Mouse (Mus musculus): ENCODE measurements at regions not wholly inside any gene's neighbourhood (a gene's known extent, or its start where the extent isn't known, plus 50 kb on each side); places are given as distances from the start of the nearest gene placed in this dataset.

- ATAC-seq (ENCODE audit: low FRiP score): no peak
- no peak overlapping the region for H3K27ac ChIP-seq
- 82% methylated on average over 4 of the region's 4 CpGs for WGBS
Observed at GRCm38 (mm10) chr4:64755986-64756385, 368.0 kb upstream of the Pappa start.

GRCm38 (mm10) chr4:64768610-64769009 lies 355.4 kb upstream of the Pappa start:
- Histone ChIP-seq H3K4me2 (no peak overlapping the region), H3K9me3 (no peaks in the 10 kb centered on the region), H3K4me1 (replicated peaks) (no peaks in the 10 kb centered on the region), H3K27me3 (no peaks in the 10 kb centered on the region), H3K4me3 (no peak overlapping the region), H3K36me3 (no peaks in the 10 kb centered on the region), H3K27ac (no peak overlapping the region), H3K9ac (no peak overlapping the region)
- 74% methylated on average over 1 of the region's 1 CpGs for WGBS
- no peak for ATAC-seq (ENCODE audit: low FRiP score)

More at GRCm38 (mm10) chr4:64755986-64756385, 368.0 kb upstream of the Pappa start:
- H3K9ac ChIP-seq: no peak overlapping the region
- H3K36me3 ChIP-seq: no peaks in the 10 kb centered on the region
- H3K9me3 ChIP-seq: no peaks in the 10 kb centered on the region
- no peak overlapping the region for H3K4me3 ChIP-seq
- no peaks in the 10 kb centered on the region for H3K4me1 ChIP-seq (replicated peaks)
- H3K27me3 ChIP-seq: no peaks in the 10 kb centered on the region
- no peak overlapping the region for H3K4me2 ChIP-seq

GRCm38 (mm10) chr4:64803886-64804285 lies 320.1 kb upstream of the Pappa start:
- Histone ChIP-seq H3K9ac (no peak overlapping the region), H3K9me3 (no peaks in the 10 kb centered on the region), H3K4me1 (replicated peaks) (no peaks in the 10 kb centered on the region), H3K36me3 (no peaks in the 10 kb centered on the region), H3K4me2 (no peak overlapping the region), H3K27me3 (no peaks in the 10 kb centered on the region), H3K4me3 (no peak overlapping the region), H3K27ac (no peak overlapping the region)
- 92% methylated on average over 7 of the region's 7 CpGs for WGBS
- ATAC-seq (ENCODE audit: low FRiP score): no peak

GRCm38 (mm10) chr4:64804996-64805395 lies 319.0 kb upstream of the Pappa start:
- no peak overlapping the region for H3K27ac ChIP-seq
- ATAC-seq (ENCODE audit: low FRiP score): no peak
- no peak overlapping the region for H3K4me3 ChIP-seq
- 72% methylated on average over 2 of the region's 2 CpGs for WGBS
- H3K27me3 ChIP-seq: no peaks in the 10 kb centered on the region
- H3K9me3 ChIP-seq: no peaks in the 10 kb centered on the region
- H3K4me1 ChIP-seq (replicated peaks): no peaks in the 10 kb centered on the region
- H3K36me3 ChIP-seq: no peaks in the 10 kb centered on the region
- no peak overlapping the region for H3K4me2 ChIP-seq
- no peak overlapping the region for H3K9ac ChIP-seq

GRCm38 (mm10) chr4:64807148-64807547 lies 316.8 kb upstream of the Pappa start:
- no peak overlapping the region for H3K4me2 ChIP-seq
- 94% methylated on average over 1 of the region's 1 CpGs for WGBS
- ATAC-seq (ENCODE audit: low FRiP score): no peak

GRCm38 (mm10) chr4:64811974-64812373 lies 312.0 kb upstream of the Pappa start:
- H3K27ac ChIP-seq: no peak overlapping the region
- no peaks in the 10 kb centered on the region for H3K36me3 ChIP-seq
- no peak overlapping the region for H3K4me3 ChIP-seq
- H3K9me3 ChIP-seq: no peaks in the 10 kb centered on the region
- H3K9ac ChIP-seq: no peak overlapping the region
- H3K27me3 ChIP-seq: no peaks in the 10 kb centered on the region
- no peak overlapping the region for H3K4me2 ChIP-seq
- H3K4me1 ChIP-seq (replicated peaks): no peaks in the 10 kb centered on the region
- ATAC-seq (ENCODE audit: low FRiP score): no peak

More at GRCm38 (mm10) chr4:64807148-64807547, 316.8 kb upstream of the Pappa start:
- H3K36me3 ChIP-seq: no peaks in the 10 kb centered on the region
- no peak overlapping the region for H3K4me3 ChIP-seq
- no peaks in the 10 kb centered on the region for H3K9me3 ChIP-seq
- H3K9ac ChIP-seq: no peak overlapping the region
- H3K27ac ChIP-seq: no peak overlapping the region
- H3K27me3 ChIP-seq: no peaks in the 10 kb centered on the region
- H3K4me1 ChIP-seq (replicated peaks): no peaks in the 10 kb centered on the region

GRCm38 (mm10) chr4:64812812-64813211 lies 311.2 kb upstream of the Pappa start:
- Histone ChIP-seq H3K36me3 (no peaks in the 10 kb centered on the region), H3K4me2 (no peak overlapping the region), H3K9me3 (no peaks in the 10 kb centered on the region), H3K27me3 (no peaks in the 10 kb centered on the region), H3K4me3 (no peak overlapping the region), H3K27ac (no peak overlapping the region), H3K9ac (no peak overlapping the region), H3K4me1 (replicated peaks) (no peaks in the 10 kb centered on the region)
- no peak for ATAC-seq (ENCODE audit: low FRiP score)
- WGBS: 75% methylated on average over 4 of the region's 4 CpGs

GRCm38 (mm10) chr4:64832882-64833281 lies 291.1 kb upstream of the Pappa start:
- 50% methylated on average over 2 of the region's 2 CpGs for WGBS
- no peak for ATAC-seq (ENCODE audit: low FRiP score)

GRCm38 (mm10) chr4:64874521-64874920 lies 249.5 kb upstream of the Pappa start:
- no peaks in the 10 kb centered on the region for H3K9me3 ChIP-seq
- no peaks in the 10 kb centered on the region for H3K4me1 ChIP-seq (replicated peaks)
- no peak overlapping the region for H3K4me2 ChIP-seq
- 88% methylated on average over 2 of the region's 2 CpGs for WGBS
- no peaks in the 10 kb centered on the region for H3K36me3 ChIP-seq
- H3K27me3 ChIP-seq: no peaks in the 10 kb centered on the region
- no peak for ATAC-seq (ENCODE audit: low FRiP score)
- H3K4me3 ChIP-seq: no peak overlapping the region
- no peak overlapping the region for H3K9ac ChIP-seq
- no peak overlapping the region for H3K27ac ChIP-seq

More at GRCm38 (mm10) chr4:64832882-64833281, 291.1 kb upstream of the Pappa start:
- H3K9me3 ChIP-seq: no peaks in the 10 kb centered on the region
- no peak overlapping the region for H3K27ac ChIP-seq
- no peak overlapping the region for H3K4me2 ChIP-seq
- H3K9ac ChIP-seq: no peak overlapping the region
- no peaks in the 10 kb centered on the region for H3K36me3 ChIP-seq
- no peaks in the 10 kb centered on the region for H3K4me1 ChIP-seq (replicated peaks)
- no peak overlapping the region for H3K4me3 ChIP-seq
- no peaks in the 10 kb centered on the region for H3K27me3 ChIP-seq

GRCm38 (mm10) chr4:64876924-64877323 lies 247.1 kb upstream of the Pappa start:
- WGBS: 96% methylated on average over 1 of the region's 1 CpGs
- Histone ChIP-seq H3K27me3 (no peaks in the 10 kb centered on the region), H3K36me3 (no peaks in the 10 kb centered on the region), H3K4me2 (no peak overlapping the region), H3K9me3 (no peaks in the 10 kb centered on the region), H3K27ac (no peak overlapping the region), H3K4me3 (no peak overlapping the region), H3K4me1 (replicated peaks) (no peaks in the 10 kb centered on the region), H3K9ac (no peak overlapping the region)
- no peak for ATAC-seq (ENCODE audit: low FRiP score)

GRCm38 (mm10) chr4:64897935-64898334 lies 226.0 kb upstream of the Pappa start:
- ATAC-seq (ENCODE audit: low FRiP score): no peak
- no peaks in the 10 kb centered on the region for H3K27me3 ChIP-seq
- H3K27ac ChIP-seq: no peak overlapping the region
- no peak overlapping the region for H3K4me3 ChIP-seq
- no peak overlapping the region for H3K9ac ChIP-seq
- H3K9me3 ChIP-seq: no peaks in the 10 kb centered on the region
- H3K4me2 ChIP-seq: no peak overlapping the region
- H3K36me3 ChIP-seq: no peaks in the 10 kb centered on the region
- WGBS: 90% methylated on average over 3 of the region's 3 CpGs
- no peaks in the 10 kb centered on the region for H3K4me1 ChIP-seq (replicated peaks)

- 83% methylated on average over 5 of the region's 5 CpGs for WGBS
Observed at GRCm38 (mm10) chr4:64901091-64901845, 222.7 kb upstream of the Pappa start.

GRCm38 (mm10) chr4:64923751-64924150 lies 200.2 kb upstream of the Pappa start:
- ATAC-seq (ENCODE audit: low FRiP score): no peak
- Histone ChIP-seq H3K27me3 (no peaks in the 10 kb centered on the region), H3K4me1 (replicated peaks) (no peaks in the 10 kb centered on the region), H3K9ac (no peak overlapping the region), H3K4me3 (no peak overlapping the region), H3K4me2 (no peak overlapping the region), H3K27ac (no peak overlapping the region), H3K36me3 (no peaks in the 10 kb centered on the region), H3K9me3 (no peaks in the 10 kb centered on the region)

More at GRCm38 (mm10) chr4:64901091-64901845, 222.7 kb upstream of the Pappa start:
- H3K9me3 ChIP-seq: no peaks in the 10 kb centered on the region
- no peak overlapping the region for H3K4me3 ChIP-seq
- H3K27ac ChIP-seq: no peak overlapping the region
- H3K36me3 ChIP-seq: no peaks in the 10 kb centered on the region
- H3K4me1 ChIP-seq (replicated peaks): no peaks in the 10 kb centered on the region
- no peaks in the 10 kb centered on the region for H3K27me3 ChIP-seq
- H3K4me2 ChIP-seq: no peak overlapping the region
- H3K9ac ChIP-seq: no peak overlapping the region
- ATAC-seq (ENCODE audit: low FRiP score): no peak
